7 mouse cellular contexts compared by ENCODE assay signal in genomic region chr12:54312522-54313210, GRCm38 (mm10).
DNase-seq lines count a peak whose midpoint lies in the region; ATAC-seq and TF ChIP-seq lines count a peak whose summit lies in the region.

No protein-coding gene starts in this region.

- H3K4me3 ChIP-seq in ES-Bruce4 (ENCODE audit: low read depth, low read length): peak overlapping the region; percentile 57
- peak overlapping the region; percentile 22 for H3K4me3 ChIP-seq in bone marrow macrophage, adult 2 months (ENCODE audit: insufficient read depth, low read length)
- peak overlapping the region; percentile 34 for H3K4me3 ChIP-seq in hindbrain, embryonic 11.5 days (ENCODE audit: low read depth, low read length)
- peak overlapping the region; percentile 35 for H3K4me3 ChIP-seq in limb, embryonic 15.5 days

- no peaks in the 10 kb centered on the region for H3K9me3 ChIP-seq in ES-Bruce4 (replicated peaks; ENCODE audit: control insufficient read depth, insufficient read depth, low read length, poor library complexity, severe bottlenecking)
- H3K9me3 ChIP-seq in hindbrain, embryonic 11.5 days (ENCODE audit: control insufficient read depth, low read length): no peaks in the 10 kb centered on the region
- H3K9me3 ChIP-seq in limb, embryonic 15.5 days: no peaks in the 10 kb centered on the region

- H3K9ac ChIP-seq in ES-Bruce4 (ENCODE audit: low read depth, poor library complexity, severe bottlenecking): no peak overlapping the region
- peak overlapping the region; percentile 51 for H3K9ac ChIP-seq in hindbrain, embryonic 11.5 days (ENCODE audit: low read depth, low read length)
- H3K9ac ChIP-seq in limb, embryonic 15.5 days: 0 out of 2 replicates have a peak overlapping the region, but pooled peaks have one; percentile 20

- TF ChIP-seq CTCF in ES-Bruce4 (IDR thresholded peaks at IDR 0.05; ENCODE audit: low read depth, low read length): no peak
- TF ChIP-seq CTCF in bone marrow macrophage, adult 2 months (IDR thresholded peaks at IDR 0.05; ENCODE audit: low read depth, low read length): no peak

- peak overlapping the region; percentile 45 for H3K27ac ChIP-seq in ES-Bruce4 (ENCODE audit: insufficient read depth, low read length)
- H3K27ac ChIP-seq in bone marrow macrophage, adult 2 months (ENCODE audit: insufficient read depth, low read depth, low read length): no peak overlapping the region
- H3K27ac ChIP-seq in hindbrain, embryonic 11.5 days (ENCODE audit: low read depth, low read length): no peak overlapping the region
- H3K27ac ChIP-seq in limb, embryonic 15.5 days: no peak overlapping the region

- no peaks in the 10 kb centered on the region for H3K27me3 ChIP-seq in ES-Bruce4 (ENCODE audit: control insufficient read depth, insufficient read depth, low read length, poor library complexity, severe bottlenecking)
- peaks cover 4% of the 10 kb centered on the region for H3K27me3 ChIP-seq in hindbrain, embryonic 11.5 days (ENCODE audit: control insufficient read depth, insufficient read depth, low read length)
- H3K27me3 ChIP-seq in limb, embryonic 15.5 days: peaks cover 3% of the 10 kb centered on the region

- DNase-seq in hindbrain, embryonic 11.5 days (ENCODE audit: low spot score): peak; percentile 35
- no peak for DNase-seq in retina, postnatal 1 day
- DNase-seq in urinary bladder, adult 2 months (ENCODE audit: low spot score): no peak
- no peak for DNase-seq in adrenal gland, postnatal 10 days

- TF ChIP-seq EP300 in ES-Bruce4 (IDR thresholded peaks at IDR 0.05; ENCODE audit: insufficient read depth, low read depth, low read length): peak; percentile 81

- H3K36me3 ChIP-seq in ES-Bruce4 (ENCODE audit: control insufficient read depth, insufficient read depth, low read length, poor library complexity, severe bottlenecking): no peaks in the 10 kb centered on the region
- no peaks in the 10 kb centered on the region for H3K36me3 ChIP-seq in hindbrain, embryonic 11.5 days (ENCODE audit: control insufficient read depth, insufficient read depth, low read length)
- no peaks in the 10 kb centered on the region for H3K36me3 ChIP-seq in limb, embryonic 15.5 days

- peaks cover 7% of the 10 kb centered on the region for H3K4me1 ChIP-seq in ES-Bruce4 (ENCODE audit: control insufficient read depth, insufficient read depth, low read length)
- peaks cover 5% of the 10 kb centered on the region; the same call in 1 of the 2 replicates for H3K4me1 ChIP-seq in bone marrow macrophage, adult 2 months (ENCODE audit: control insufficient read depth, insufficient read depth, low read length)
- peaks cover 7% of the 10 kb centered on the region; the same call in 1 of the 2 replicates for H3K4me1 ChIP-seq in hindbrain, embryonic 11.5 days (replicated peaks; ENCODE audit: control insufficient read depth, insufficient read depth, low read length)
- H3K4me1 ChIP-seq in limb, embryonic 15.5 days: peaks cover 18% of the 10 kb centered on the region

- 10% methylated on average over 14 of the region's 14 CpGs for WGBS in hindbrain, embryonic 11.5 days
- WGBS in limb, embryonic 15.5 days: 24% methylated on average over 13 of the region's 14 CpGs

- no peak for TF ChIP-seq POLR2A in ES-Bruce4 (IDR thresholded peaks at IDR 0.05; ENCODE audit: insufficient read depth, low read length)
- no peak for TF ChIP-seq POLR2A in bone marrow macrophage, adult 2 months (IDR thresholded peaks at IDR 0.05; ENCODE audit: borderline replicate concordance, low read depth, low read length)

- ATAC-seq in hindbrain, embryonic 11.5 days (ENCODE audit: low FRiP score): 0 out of 2 replicates have a peak, but pooled peaks have one; percentile 19
- ATAC-seq in limb, embryonic 15.5 days (ENCODE audit: insufficient number of reproducible peaks, low FRiP score, low TSS enrichment, low read depth): no peak

- H3K4me2 ChIP-seq in hindbrain, embryonic 11.5 days (replicated peaks; ENCODE audit: low read depth, low read length): peak overlapping the region; percentile 83
- H3K4me2 ChIP-seq in limb, embryonic 15.5 days: peak overlapping the region; percentile 80
